Mouse (Mus musculus) myocyte (in vitro differentiated cells): ENCODE results near the gene Glb1l2.

Experiments used
- MAX ChIP-seq: IDR thresholded peaks from one replicate; pipeline ENCODE4 v1.6.1; 2011; ENCODE audit warnings: low read depth, mild to moderate bottlenecking, control low read depth
- POLR2A ChIP-seq: IDR thresholded peaks from one replicate; pipeline ENCODE4 v1.6.1; 2011; ENCODE audit warnings: low read depth, mild to moderate bottlenecking, control low read depth, moderate library complexity; ENCODE audit not compliant: insufficient read length
- POLR2AphosphoS2 ChIP-seq: IDR thresholded peaks from one replicate; pipeline ENCODE4 v1.6.1; 2011; ENCODE audit warnings: low read depth, control low read depth; ENCODE audit not compliant: insufficient read length
- TCF3 ChIP-seq: IDR thresholded peaks from one replicate; pipeline ENCODE4 v1.6.1; 2011; ENCODE audit warnings: low read depth, control low read depth; ENCODE audit not compliant: insufficient read length
- USF1 ChIP-seq: IDR thresholded peaks from one replicate; pipeline ENCODE4 v1.6.1; 2011; ENCODE audit warnings: low read depth, mild to moderate bottlenecking, control low read depth, moderate library complexity

DNA sequence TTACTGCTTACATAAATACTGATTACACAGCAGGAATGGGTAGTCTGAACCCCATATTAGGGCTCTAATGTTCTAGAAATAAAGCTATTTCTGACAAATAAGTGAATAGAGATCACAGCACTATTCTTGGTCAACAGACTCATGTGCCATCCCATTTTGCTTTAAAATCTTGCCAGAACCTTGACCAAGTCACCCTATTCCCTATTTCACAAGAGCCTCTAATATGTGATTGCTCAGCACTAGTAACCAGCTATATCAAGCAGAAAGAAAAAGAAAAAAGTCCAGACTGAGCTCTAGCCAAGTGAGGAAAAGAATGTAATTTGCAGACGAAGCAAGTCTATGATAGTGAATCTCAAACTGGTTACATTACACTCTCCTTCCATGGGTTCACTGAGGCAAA lies 13.7 kb upstream of the Glb1l2 start:
- TF ChIP-seq MAX: no peak
- no peak for TF ChIP-seq POLR2A
- TF ChIP-seq USF1: no peak
- no peak for TF ChIP-seq POLR2AphosphoS2
- TF ChIP-seq TCF3: no peak
